Mouse (Mus musculus) liver, postnatal 0 days (tissue): ENCODE measurements around the gene Stra6l.

Experiments
- CTCF ChIP-seq: sonication (generic); IDR thresholded peaks from 2 replicates; pipeline ENCODE4 v1.5.1; 2016; ENCODE audit warnings: antibody characterized with exemption, low read depth
- EP300 ChIP-seq: IDR thresholded peaks from 2 replicates; pipeline ENCODE4 v1.6.1; 2016; ENCODE audit warnings: antibody characterized with exemption, low read depth, mild to moderate bottlenecking

GRCm38 (mm10) chr4:45867416-45867815 is 19.0 kb downstream of the Stra6l start:
- TF ChIP-seq CTCF, result no peak
- no peak for TF ChIP-seq EP300
